Mouse (Mus musculus): ENCODE measurements around the gene Lgsn.

The Lgsn gene

GRCm38 (mm10) chr1:31176101-31176500 lies at the start of gene Lgsn:
Gene Lgsn (plus strand): TSS chr1:31176401.
- no peak for DNase-seq (ENCODE audit: low spot score)

- DNase-seq (ENCODE audit: low spot score), result no peak
These were observed 37.8 kb upstream of the Lgsn start for GRCm38 (mm10) chr1:31138387-31138786.

GRCm38 (mm10) chr1:31142288-31143094 lies 33.7 kb upstream of the Lgsn start:
- DNase-seq (ENCODE audit: low spot score), result no peak

GRCm38 (mm10) chr1:31143571-31143970 lies 32.6 kb upstream of the Lgsn start:
- DNase-seq (ENCODE audit: low spot score), result no peak

- DNase-seq (ENCODE audit: low spot score), result no peak
These were observed 26.5 kb upstream of the Lgsn start for GRCm38 (mm10) chr1:31149671-31150070.

GRCm38 (mm10) chr1:31150546-31150945 lies 25.7 kb upstream of the Lgsn start:
- DNase-seq (ENCODE audit: low spot score), result no peak

GRCm38 (mm10) chr1:31152799-31153426 lies 23.3 kb upstream of the Lgsn start:
- DNase-seq (ENCODE audit: low spot score), result no peak

- DNase-seq (ENCODE audit: low spot score), result peak; percentile 14
These were observed 22.3 kb upstream of the Lgsn start for GRCm38 (mm10) chr1:31153793-31154349.

- DNase-seq (ENCODE audit: low spot score), result no peak
These were observed 20.0 kb upstream of the Lgsn start for GRCm38 (mm10) chr1:31156185-31156584.

- no peak for DNase-seq (ENCODE audit: low spot score)
These were observed 19.3 kb upstream of the Lgsn start for GRCm38 (mm10) chr1:31156884-31157283.

GRCm38 (mm10) chr1:31164527-31165189 lies 11.5 kb upstream of the Lgsn start:
- DNase-seq (ENCODE audit: low spot score), result no peak

- DNase-seq (ENCODE audit: low spot score), result no peak
These were observed 10.7 kb upstream of the Lgsn start for GRCm38 (mm10) chr1:31165326-31166121.

GRCm38 (mm10) chr1:31175401-31175800 lies 800 bp upstream of the Lgsn start:
- DNase-seq (ENCODE audit: low spot score), result no peak

GRCm38 (mm10) chr1:31178264-31178663 lies 2.1 kb downstream of the Lgsn start:
- no peak for DNase-seq (ENCODE audit: low spot score)

GRCm38 (mm10) chr1:31190237-31190866 lies 14.2 kb downstream of the Lgsn start:
- no peak for DNase-seq (ENCODE audit: low spot score)

- no peak for DNase-seq (ENCODE audit: low spot score)
These were observed 19.4 kb downstream of the Lgsn start for GRCm38 (mm10) chr1:31195633-31196032.

- no peak for DNase-seq (ENCODE audit: low spot score)
These were observed 20.8 kb downstream of the Lgsn start for GRCm38 (mm10) chr1:31196959-31197358.

GRCm38 (mm10) chr1:31203771-31204170 lies 27.6 kb downstream of the Lgsn start:
- no peak for DNase-seq (ENCODE audit: low spot score)

GRCm38 (mm10) chr1:31205346-31205745 lies 29.1 kb downstream of the Lgsn start:
- no peak for DNase-seq (ENCODE audit: low spot score)

- DNase-seq (ENCODE audit: low spot score), result no peak
These were observed 29.6 kb downstream of the Lgsn start for GRCm38 (mm10) chr1:31205770-31206169.

GRCm38 (mm10) chr1:31210144-31210543 lies 33.9 kb downstream of the Lgsn start:
- no peak for DNase-seq (ENCODE audit: low spot score)

Data from ovary, adult 18-20 months (tissue).